Mouse (Mus musculus) cortical plate, adult 2 months (tissue): Measurements from ENCODE around the gene Mycbp2. TPM values are rescaled to one million over a fixed set of nuclear protein-coding genes. Genes with fewer than 3 reads are reported as not detected.

Source experiments
- H3K27ac ChIP-seq: fragments of 200-500 bp; 2 replicates; pipeline ENCODE4 v1.5.1; 2012; ENCODE audit warnings: low read length, control low read depth, inconsistent platforms; ENCODE audit not compliant: insufficient read depth
- H3K4me1 ChIP-seq: fragments of 200-500 bp; 2 replicates; pipeline ENCODE4 v1.6.1; 2011; ENCODE audit warnings: low read length; ENCODE audit not compliant: control insufficient read depth, insufficient read depth
- H3K4me3 ChIP-seq: fragments of 200-500 bp; 2 replicates; pipeline ENCODE4 v1.5.1; 2011; ENCODE audit warnings: mild to moderate bottlenecking, low read length, control low read depth; ENCODE audit not compliant: insufficient read depth
- CTCF ChIP-seq: fragments of 200-500 bp; IDR thresholded peaks from 2 replicates; pipeline ENCODE4 v1.5.1; 2011; ENCODE audit warnings: mild to moderate bottlenecking, control low read depth, low read length; ENCODE audit not compliant: insufficient read depth; ENCODE audit errors: extremely low read depth
- POLR2A ChIP-seq: fragments of 200-500 bp; IDR thresholded peaks from 2 replicates; pipeline ENCODE4 v1.6.1; 2011; ENCODE audit warnings: mild to moderate bottlenecking, low read length, control low read depth; ENCODE audit not compliant: insufficient read depth; ENCODE audit errors: extremely low read depth
- polyA plus RNA-seq: library from polyadenylated mRNA; depleted of rRNA; stranded (reverse); fragments of >200 nt; gene quantifications from 2 replicates; pipeline ENCODE4 v1.2.3, GENCODE M21; 2012

The Mycbp2 gene
- polyA plus RNA-seq, 1 experiment = 129 TPM

- Histone ChIP-seq H3K4me3 (no peak overlapping the region), H3K4me1 (peaks cover 6% of the 10 kb centered on the region), H3K27ac (no peak overlapping the region)
- TF ChIP-seq CTCF = no peak
- TF ChIP-seq POLR2A = no peak
These were observed 268.4 kb downstream of the Mycbp2 start for GRCm38 (mm10) chr14:103078006-103078912.

- Histone ChIP-seq H3K4me3 (no peak overlapping the region), H3K27ac (no peak overlapping the region), H3K4me1 (peaks cover 6% of the 10 kb centered on the region)
- TF ChIP-seq CTCF = no peak
- TF ChIP-seq POLR2A = no peak
These were observed 269.2 kb downstream of the Mycbp2 start for GRCm38 (mm10) chr14:103077272-103078005.

DNA sequence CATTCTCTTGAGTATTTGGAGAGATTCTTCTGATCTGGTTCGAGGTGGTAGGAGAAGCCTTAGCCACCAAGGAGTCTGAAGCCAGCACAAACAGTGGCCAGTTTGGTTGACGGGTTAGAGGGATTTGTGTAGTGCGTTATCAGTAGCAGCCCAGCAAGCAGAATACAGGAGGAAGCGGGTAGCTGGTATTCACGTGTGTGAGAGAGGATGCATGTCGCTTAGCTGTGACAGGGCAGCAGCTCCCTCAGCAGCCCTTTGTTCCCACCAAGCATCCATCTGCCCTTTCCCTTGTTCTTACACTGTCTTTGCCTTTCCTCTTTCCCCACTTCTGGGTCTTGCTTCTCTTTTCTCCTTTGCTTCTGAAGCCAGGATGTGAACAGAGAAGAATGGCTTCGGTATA lies 271.4 kb downstream of the Mycbp2 start:
- H3K4me3 ChIP-seq = no peak overlapping the region
- no peak overlapping the region for H3K27ac ChIP-seq
- peaks cover 4% of the 10 kb centered on the region for H3K4me1 ChIP-seq
- no peak for TF ChIP-seq POLR2A
- TF ChIP-seq CTCF = no peak

- TF ChIP-seq POLR2A (no peak), CTCF (no peak)
- peaks cover 4% of the 10 kb centered on the region for H3K4me1 ChIP-seq
- H3K4me3 ChIP-seq = no peak overlapping the region
- H3K27ac ChIP-seq = no peak overlapping the region
These were observed 272.8 kb downstream of the Mycbp2 start for GRCm38 (mm10) chr14:103073825-103074224.

DNA sequence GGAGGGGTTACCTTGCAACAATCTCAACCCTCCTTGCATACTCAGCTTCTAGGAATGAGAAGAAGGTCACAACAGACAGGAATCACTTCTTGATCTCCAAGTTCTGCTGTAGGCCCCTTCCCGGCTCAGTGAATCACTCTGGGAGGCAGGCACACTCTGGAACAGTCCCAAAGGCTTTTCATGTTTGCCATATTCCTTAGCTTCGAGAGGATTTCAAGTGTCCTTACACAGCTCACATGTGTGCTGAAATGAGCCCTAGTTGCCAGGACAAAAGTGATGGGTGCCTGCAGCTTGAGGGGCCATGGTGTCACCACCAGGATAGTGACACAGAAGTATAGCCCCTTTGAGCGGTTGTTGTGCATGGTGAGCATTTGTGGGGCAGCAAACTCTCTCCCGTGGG lies 273.9 kb downstream of the Mycbp2 start:
- H3K27ac ChIP-seq = no peak overlapping the region
- peaks cover 2% of the 10 kb centered on the region for H3K4me1 ChIP-seq
- TF ChIP-seq CTCF (no peak), POLR2A (no peak)
- no peak overlapping the region for H3K4me3 ChIP-seq

DNA sequence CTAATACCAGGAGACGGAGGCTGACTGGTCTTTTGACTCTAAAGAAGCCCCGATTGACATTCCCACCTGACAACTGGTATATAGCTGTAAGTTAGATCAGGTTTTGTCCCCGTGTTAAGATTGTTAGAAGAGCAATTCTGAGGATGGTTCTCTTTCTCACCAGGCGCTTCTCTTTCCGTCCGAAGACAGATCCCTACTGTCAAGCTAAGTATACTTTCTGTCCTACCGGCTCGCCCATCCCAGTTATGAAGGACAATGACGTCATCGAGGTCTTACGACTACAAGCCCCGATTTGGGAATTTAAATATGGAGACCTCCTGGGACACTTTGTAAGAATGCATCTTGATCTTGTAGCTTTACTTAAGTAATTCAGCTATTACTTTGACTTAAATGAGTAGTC lies 275.1 kb downstream of the Mycbp2 start:
- Histone ChIP-seq H3K27ac (no peak overlapping the region), H3K4me3 (no peak overlapping the region; the same call in 1 of the 2 replicates), H3K4me1 (peaks cover 2% of the 10 kb centered on the region; the same call in 1 of the 2 replicates)
- TF ChIP-seq CTCF = no peak
- no peak for TF ChIP-seq POLR2A

- H3K4me1 ChIP-seq = peaks cover 2% of the 10 kb centered on the region; the same call in 1 of the 2 replicates
- H3K4me3 ChIP-seq = peak overlapping the region; percentile 96
- H3K27ac ChIP-seq = peak overlapping the region; percentile 90
- TF ChIP-seq CTCF = no peak
- TF ChIP-seq POLR2A = no peak
These were observed 275.8 kb downstream of the Mycbp2 start for GRCm38 (mm10) chr14:103070790-103071189.

- Histone ChIP-seq H3K27ac (peak within 1 kb of the TSS; percentile 90), H3K4me3 (peak within 1 kb of the TSS; percentile 96)
- TF ChIP-seq CTCF = no peak
- TF ChIP-seq POLR2A = peak; percentile 91
These were observed 276.6 kb downstream of the Mycbp2 start, which contains the start of gene Cln5 for GRCm38 (mm10) chr14:103069864-103070611. Cln5 (plus strand) TSS chr14:103070216.

DNA sequence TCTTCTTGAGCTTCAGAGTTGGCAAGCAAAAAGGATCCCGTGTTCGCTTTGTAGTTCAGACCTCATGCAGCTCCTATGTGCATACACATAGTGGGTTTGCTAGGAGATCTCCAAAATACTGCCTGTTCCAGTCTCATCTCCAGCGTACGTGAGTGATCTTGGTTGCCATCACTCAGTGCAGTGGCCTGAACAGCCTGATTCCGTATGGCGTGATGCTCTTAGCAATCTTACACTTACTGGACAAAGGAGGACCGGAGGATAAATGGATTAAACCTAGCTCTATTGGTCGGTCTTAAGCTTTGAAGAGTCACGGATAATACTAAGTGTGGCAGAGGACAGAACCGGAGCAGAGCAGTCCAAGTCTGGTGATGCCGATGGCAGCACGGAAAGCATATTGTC lies 277.1 kb downstream of the Mycbp2 start:
- no peak for TF ChIP-seq CTCF
- TF ChIP-seq POLR2A = no peak
- Histone ChIP-seq H3K4me3 (peak overlapping the region; percentile 96), H3K27ac (peak overlapping the region; percentile 53), H3K4me1 (peaks cover 2% of the 10 kb centered on the region; the same call in 1 of the 2 replicates)

More at GRCm38 (mm10) chr14:103069864-103070611, 276.6 kb downstream of the Mycbp2 start, which contains the start of gene Cln5:
- H3K4me1 ChIP-seq = peaks cover 2% of the 10 kb centered on the region; the same call in 1 of the 2 replicates
